Mouse (Mus musculus): ENCODE data around the gene Hoxb6. TPM values are rescaled to one million over a fixed set of nuclear protein-coding genes. Genes with fewer than 3 reads are reported as not detected.

The Hoxb6 gene
- total RNA-seq, 2 experiments from 2014 or later = not detected

DNA sequence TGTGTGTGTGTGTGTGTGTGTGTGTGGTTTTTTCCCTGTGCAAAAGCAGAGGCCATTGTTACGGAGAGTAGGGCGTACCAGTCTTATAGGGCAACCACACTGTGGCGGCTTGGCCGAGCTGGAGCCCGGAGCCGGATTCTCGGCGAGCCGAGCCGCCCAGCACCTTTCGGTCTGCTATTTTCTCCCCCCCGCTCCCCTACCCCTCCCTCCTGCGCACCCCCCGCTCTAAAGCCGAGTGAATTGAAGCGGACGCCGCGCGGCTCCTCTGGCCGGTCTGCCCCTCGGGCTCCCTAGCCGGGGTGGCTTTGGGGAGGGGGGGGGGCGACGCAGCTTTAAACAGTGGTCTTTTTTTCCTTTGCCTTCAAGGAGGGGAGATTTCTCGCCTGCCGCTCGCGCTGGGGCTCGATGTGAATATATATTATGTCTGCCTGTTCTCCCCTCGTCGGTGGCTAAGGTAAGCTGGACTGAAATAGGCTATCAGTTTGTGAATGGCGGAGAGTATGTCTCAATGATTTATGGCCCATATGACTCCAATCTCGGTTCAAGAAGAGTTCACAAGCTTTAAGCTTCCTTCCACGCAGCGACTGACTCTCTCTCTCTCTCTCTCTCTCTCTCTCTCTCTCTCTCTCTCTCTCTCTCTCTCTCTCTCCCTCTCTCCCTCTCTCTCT, 48.6 kb downstream of the Hoxb6 start:
- DNase-seq (ENCODE audit: extremely low spot score in 1 of 2, low spot score in 2 of 2) = no peak
- H3K27ac ChIP-seq = no peak overlapping the region
- no peak for TF ChIP-seq CTCF (IDR thresholded peaks at IDR 0.05)
- no peak overlapping the region for H3K4me3 ChIP-seq
- intact Hi-C loops (cut with DNase I) = no loop called here

DNA sequence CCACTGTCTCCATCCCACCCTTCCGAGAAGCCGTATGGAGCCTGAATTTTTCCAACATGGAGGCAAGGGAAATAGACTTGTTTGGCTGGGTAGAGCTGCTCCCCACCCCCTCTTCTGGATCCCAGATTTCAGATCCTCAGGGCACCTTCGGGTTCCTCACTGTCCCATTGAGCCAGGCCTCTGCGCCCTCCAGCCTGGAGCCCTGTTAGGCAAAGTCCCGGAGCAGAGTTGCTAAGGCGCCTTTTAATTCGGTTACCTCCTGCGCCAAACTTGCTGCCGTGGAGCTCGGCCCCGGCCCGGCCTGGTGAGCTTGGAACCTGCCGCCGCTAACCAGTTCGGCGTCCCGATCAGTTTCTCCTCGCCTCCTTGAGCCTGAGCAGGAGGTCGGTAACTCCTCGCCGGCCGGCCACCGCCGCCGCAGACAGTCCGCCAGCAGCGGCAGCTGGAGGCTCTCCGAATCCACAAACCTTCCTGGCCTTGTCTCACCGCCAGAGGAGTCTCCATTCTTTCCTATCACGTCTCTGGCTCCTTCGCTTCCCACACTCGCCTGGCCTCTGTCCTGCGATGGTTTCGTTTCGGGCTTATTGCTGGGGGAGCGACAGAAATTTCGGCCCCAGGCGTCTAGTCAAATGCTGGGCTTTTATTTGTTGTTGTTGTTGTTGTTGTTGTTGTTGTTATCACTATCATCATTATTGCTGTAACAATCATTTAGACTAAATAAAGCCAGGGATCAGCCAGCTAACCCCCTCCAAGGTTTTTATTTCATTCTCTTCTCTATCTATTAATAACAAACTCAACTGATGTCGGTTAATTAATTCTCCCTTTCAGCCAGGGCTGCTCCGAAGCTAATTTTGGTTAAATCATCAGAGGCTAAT, 49.7 kb downstream of the Hoxb6 start:
- Histone ChIP-seq H3K4me3 (no peak overlapping the region), H3K27ac (no peak overlapping the region)
- TF ChIP-seq CTCF (IDR thresholded peaks at IDR 0.05) = no peak
- intact Hi-C loops (cut with DNase I) = no loop called here
- no peak for DNase-seq (ENCODE audit: extremely low spot score in 1 of 2, low spot score in 2 of 2)

DNA sequence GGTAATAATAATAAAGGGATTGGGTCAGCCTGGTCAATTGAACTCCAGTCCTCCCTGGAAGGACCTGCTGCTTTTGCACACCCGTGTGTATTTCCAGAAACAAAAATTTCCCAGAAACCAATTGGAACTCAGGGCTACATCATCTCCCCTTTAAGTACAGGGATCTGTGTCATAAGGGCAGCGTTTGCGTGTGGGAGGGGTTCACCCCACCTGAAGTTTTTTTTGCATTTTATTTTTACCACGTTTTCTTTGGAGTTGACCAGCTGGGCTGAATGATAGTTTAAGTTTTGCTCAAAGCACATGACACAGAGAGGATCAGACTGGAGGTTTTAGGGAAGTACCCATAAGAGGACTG, 50.3 kb downstream of the Hoxb6 start:
- no peak for DNase-seq (ENCODE audit: extremely low spot score in 1 of 2, low spot score in 2 of 2)
- intact Hi-C loops (cut with DNase I) = no loop called here
- no peak overlapping the region for H3K27ac ChIP-seq
- no peak overlapping the region for H3K4me3 ChIP-seq
- TF ChIP-seq CTCF (IDR thresholded peaks at IDR 0.05) = no peak

DNA sequence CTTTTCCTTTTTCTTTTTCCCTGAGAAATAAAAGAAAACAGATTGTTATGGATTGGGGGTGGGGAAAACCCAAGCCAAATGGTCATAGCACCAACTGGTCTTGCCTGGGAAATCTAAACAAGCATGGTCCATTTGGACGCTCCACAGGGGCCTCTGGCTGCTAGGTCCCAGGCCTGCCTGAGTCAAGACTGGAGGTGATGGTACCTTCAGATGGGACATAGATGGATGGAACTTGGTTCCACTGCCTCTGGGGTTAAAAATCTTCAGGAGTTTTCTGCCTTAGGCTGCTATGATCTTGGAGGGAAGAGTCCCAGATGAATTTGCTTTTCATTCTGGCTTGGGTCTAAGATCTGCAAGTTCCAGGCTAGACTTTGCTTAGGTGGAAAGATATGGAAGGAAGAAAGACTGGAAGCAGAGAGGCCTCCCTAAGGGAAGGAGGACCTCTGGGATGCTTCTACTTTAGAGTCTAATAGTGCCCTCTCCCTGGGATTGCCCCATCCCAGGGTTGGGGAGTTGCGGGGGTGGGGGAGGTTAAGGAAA, 51.0 kb downstream of the Hoxb6 start:
- no peak for DNase-seq (ENCODE audit: extremely low spot score in 1 of 2, low spot score in 2 of 2)
- no peak overlapping the region for H3K4me3 ChIP-seq
- TF ChIP-seq CTCF (IDR thresholded peaks at IDR 0.05) = no peak
- no peak overlapping the region for H3K27ac ChIP-seq
- intact Hi-C loops (cut with DNase I) = no loop called here

DNA sequence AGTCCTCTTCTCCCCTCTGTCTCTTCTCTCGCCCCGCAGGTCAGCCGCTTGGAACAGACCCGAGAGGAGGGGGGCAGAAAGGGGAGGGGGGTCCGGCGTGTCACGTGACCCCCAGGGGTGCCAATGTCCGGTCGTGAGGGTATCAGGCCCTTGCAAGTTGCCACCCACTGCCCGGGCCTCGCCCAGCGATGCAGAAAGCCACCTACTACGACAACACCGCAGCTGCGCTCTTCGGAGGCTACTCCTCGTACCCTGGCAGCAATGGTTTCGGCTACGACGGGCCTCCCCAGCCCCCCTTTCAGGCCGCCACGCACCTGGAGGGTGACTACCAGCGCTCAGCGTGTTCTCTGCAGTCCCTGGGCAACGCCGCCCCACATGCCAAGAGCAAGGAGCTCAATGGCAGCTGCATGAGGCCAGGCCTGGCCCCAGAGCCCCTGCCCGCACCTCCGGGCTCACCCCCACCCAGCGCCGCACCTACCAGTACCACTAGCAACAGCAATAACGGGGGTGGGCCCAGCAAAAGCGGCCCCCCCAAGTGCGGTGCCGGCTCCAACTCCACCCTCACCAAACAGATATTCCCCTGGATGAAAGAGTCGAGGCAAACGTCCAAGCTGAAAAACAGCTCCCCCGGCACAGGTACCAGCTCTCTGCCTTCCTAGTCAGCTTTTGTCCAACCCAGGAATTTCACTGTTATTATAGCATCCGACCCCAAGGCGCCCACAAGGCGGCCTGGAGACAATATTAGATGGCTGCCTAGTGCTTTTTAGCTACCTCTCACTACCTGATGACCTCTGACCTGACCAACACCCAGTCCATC, 52.0 kb downstream of the Hoxb6 start:
- Histone ChIP-seq H3K4me3 (no peak overlapping the region), H3K27ac (no peak overlapping the region)
- no peak for TF ChIP-seq CTCF (IDR thresholded peaks at IDR 0.05)
- intact Hi-C loops (cut with DNase I) = no loop called here
- no peak for DNase-seq (ENCODE audit: extremely low spot score in 1 of 2, low spot score in 2 of 2)

DNA sequence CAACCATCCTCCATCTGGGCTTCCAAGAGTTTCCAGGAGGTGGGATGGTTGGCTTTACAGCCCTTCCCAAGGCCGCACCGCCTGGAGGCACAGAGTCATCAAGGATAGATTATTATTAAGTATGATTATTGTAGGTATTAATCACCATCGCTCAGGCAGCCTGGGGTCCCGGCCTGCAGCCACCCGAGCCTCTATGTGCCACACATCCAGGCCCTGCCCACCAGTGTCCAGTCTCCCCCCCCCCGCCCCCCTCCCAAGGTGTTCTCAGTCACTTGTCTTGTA, 52.5 kb downstream of the Hoxb6 start:
- TF ChIP-seq CTCF (IDR thresholded peaks at IDR 0.05) = no peak
- no peak overlapping the region for H3K4me3 ChIP-seq
- H3K27ac ChIP-seq = no peak overlapping the region
- DNase-seq (ENCODE audit: extremely low spot score in 1 of 2, low spot score in 2 of 2) = no peak
- intact Hi-C loops (cut with DNase I) = no loop called here

DNA sequence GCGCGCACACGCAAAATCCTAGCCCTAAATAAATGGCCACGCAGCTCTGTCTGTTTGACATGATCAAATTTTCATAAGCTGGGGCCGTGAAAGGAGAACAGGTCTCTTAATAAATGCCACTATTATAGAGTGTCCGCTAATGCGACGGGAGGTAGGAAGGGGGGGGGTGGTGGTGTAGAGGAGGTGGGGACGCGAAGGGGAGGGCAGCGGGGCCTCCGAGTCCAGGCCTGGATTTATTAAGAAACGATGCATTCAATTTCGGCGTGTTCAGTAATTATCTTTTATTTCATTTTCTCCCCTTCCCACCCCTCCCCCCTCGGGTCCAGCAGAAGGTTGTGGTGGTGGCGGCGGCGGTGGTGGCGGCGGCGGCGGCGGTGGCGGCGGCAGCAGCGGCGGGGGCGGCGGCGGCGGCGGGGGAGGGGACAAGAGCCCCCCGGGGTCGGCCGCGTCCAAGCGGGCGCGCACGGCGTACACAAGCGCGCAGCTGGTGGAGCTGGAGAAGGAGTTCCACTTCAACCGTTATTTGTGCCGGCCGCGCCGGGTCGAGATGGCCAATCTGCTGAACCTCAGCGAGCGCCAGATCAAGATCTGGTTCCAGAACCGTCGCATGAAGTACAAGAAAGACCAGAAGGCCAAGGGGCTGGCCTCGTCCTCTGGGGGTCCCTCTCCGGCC, 53.1 kb downstream of the Hoxb6 start:
- Histone ChIP-seq H3K4me3 (no peak overlapping the region), H3K27ac (no peak overlapping the region)
- no peak for TF ChIP-seq CTCF (IDR thresholded peaks at IDR 0.05)
- intact Hi-C loops (cut with DNase I) = no loop called here
- no peak for DNase-seq (ENCODE audit: extremely low spot score in 1 of 2, low spot score in 2 of 2)

DNA sequence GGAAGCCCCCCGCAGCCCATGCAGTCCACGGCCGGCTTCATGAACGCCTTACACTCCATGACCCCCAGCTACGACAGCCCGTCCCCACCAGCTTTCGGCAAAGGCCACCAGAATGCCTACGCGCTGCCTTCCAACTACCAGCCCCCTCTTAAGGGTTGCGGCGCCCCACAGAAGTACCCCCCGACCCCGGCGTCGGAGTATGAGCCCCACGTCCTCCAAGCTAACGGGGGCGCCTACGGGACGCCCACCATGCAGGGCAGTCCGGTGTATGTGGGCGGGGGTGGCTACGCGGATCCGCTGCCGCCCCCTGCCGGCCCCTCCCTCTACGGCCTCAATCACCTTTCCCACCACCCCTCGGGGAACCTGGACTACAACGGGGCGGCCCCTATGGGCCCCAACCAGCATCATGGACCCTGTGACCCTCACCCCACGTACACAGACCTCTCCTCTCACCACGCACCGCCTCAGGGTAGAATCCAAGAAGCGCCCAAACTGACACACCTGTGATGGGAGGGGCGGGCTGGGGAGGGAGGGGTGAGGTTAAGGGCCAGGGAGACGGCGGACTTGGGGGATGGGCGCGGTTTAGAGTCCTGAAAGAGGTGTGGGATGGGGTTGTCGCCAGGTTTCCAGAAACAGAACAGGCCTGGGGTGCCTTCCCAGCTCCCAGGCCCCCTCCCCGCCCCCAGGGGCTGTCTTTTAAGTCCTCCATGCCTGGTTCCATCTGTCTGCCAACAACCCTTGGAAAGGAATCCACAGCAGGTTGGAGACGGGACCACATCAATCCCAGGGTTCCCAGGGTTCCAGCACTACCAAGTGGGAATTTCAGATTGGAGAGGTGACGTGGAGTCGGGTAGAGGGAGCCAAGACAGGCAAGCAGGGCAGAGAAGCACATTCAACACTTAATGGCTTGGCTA, 53.9 kb downstream of the Hoxb6 start:
- no peak overlapping the region for H3K27ac ChIP-seq
- TF ChIP-seq CTCF (IDR thresholded peaks at IDR 0.05) = no peak
- no peak for DNase-seq (ENCODE audit: extremely low spot score in 1 of 2, low spot score in 2 of 2)
- intact Hi-C loops (cut with DNase I) = no loop called here
- H3K4me3 ChIP-seq = no peak overlapping the region

DNA sequence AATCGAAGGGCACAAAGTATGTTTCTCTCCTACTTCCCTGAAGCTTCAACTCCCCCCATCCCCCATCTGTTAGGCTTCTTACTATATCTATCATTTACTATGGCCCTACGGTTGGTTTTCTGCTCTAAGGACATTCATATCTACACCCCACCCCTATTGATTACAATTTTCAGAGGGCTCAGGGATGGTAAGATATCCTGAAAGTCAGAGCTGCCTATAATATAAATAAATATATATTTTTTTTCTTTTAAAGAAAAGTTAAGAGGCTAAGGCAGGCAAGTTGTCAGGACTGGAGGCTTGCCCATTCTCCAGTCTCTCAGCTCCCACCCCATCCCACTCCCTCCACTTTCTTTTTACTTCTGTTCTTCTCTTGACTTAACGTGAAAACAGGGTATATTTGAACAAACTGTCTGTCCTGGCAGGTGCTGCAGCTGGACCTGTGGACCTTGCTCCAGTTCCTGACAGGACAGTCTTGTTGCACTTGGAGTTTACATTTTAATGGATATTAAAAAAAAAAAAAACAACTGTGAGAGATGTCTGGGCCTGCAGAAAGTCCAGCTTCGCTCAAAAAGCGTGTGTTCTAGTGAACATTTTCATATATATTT, 54.7 kb downstream of the Hoxb6 start:
- H3K4me3 ChIP-seq = no peak overlapping the region
- DNase-seq (ENCODE audit: extremely low spot score in 1 of 2, low spot score in 2 of 2) = no peak
- H3K27ac ChIP-seq = no peak overlapping the region
- intact Hi-C loops (cut with DNase I) = no loop called here
- TF ChIP-seq CTCF (IDR thresholded peaks at IDR 0.05) = no peak

DNA sequence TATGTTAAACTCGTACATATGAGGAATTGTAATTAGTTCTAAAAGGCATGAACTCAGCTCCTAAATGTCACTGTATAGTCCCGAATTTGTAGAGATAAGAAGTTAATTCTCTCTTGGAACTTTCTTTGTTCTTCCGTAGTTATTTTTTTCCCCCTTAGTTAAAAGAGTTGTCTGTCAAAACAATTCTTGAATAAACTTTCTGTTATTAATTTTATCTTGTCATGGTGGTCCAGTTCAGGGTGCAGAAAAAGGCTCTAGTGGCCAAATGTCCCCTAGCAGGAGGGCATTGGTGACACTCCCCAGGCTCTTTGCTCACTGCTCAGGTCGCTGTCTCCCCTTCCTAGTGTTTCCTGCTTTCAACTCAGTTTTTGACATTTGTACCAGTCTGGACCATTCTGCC, 55.4 kb downstream of the Hoxb6 start:
- intact Hi-C loops (cut with DNase I) = no loop called here
- H3K27ac ChIP-seq = no peak overlapping the region
- no peak for TF ChIP-seq CTCF (IDR thresholded peaks at IDR 0.05)
- no peak overlapping the region for H3K4me3 ChIP-seq
- no peak for DNase-seq (ENCODE audit: extremely low spot score in 1 of 2, low spot score in 2 of 2)
